Mouse (Mus musculus) bone marrow macrophage, adult 2 months (primary cell): ENCODE data around the gene Ogfr.

ENCODE experiments used
- CTCF ChIP-seq: IDR thresholded peaks from 2 replicates; pipeline ENCODE4 v1.5.1; 2012; ENCODE audit warnings: low read depth, mild to moderate bottlenecking, low read length, moderate library complexity
- POLR2A ChIP-seq: IDR thresholded peaks from 2 replicates; pipeline ENCODE4 v1.6.1; 2012; ENCODE audit warnings: mild to moderate bottlenecking, low read depth, low read length, borderline replicate concordance

GRCm38 (mm10) chr2:180610283-180610682 is 21.2 kb downstream of the Ogfr start:
- TF ChIP-seq CTCF: no peak
- no peak for TF ChIP-seq POLR2A
